Comparison of ENCODE assay signal across 26 mouse cellular contexts in the genomic region with DNA sequence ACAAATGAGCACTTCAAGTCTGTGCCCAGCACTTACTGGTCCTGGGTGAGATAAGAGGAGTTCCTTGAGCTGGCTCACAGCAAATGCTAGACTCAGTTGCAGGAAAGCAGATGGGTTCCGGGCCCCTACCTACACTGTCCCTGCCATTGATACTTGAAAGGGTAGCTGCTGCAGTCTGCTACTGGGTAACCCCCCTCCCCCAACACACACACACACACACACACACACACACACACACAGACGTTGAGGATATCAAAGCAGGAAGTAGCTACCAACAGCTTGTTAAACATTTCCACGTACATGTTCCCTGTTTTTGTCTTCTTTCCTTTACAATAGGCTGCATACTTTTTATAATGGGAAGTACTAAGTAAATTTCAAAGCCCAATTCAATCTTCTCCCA.
A peak's percentile ranks its signal among the peaks of the same experiment; 100 is the strongest.
DNase-seq lines count a peak whose midpoint lies in the region; ATAC-seq and TF ChIP-seq lines count a peak whose summit lies in the region.
"Had no signal": no experiment of that assay in that cellular context is flagged by ENCODE, and none has a peak within 500 bp of the region (broad histone marks: within the 10 kb centered on the region; RNA-seq: fewer than 3 reads in every experiment).

No protein-coding gene starts in this region.

- H3K79me2 ChIP-seq in CH12.LX (replicated peaks; ENCODE audit: control insufficient read depth, extremely low read depth, insufficient read depth, poor library complexity, severe bottlenecking), result no peaks in the 10 kb centered on the region

- no peaks in the 10 kb centered on the region for H3K27me3 ChIP-seq in CH12.LX (replicated peaks)
- H3K27me3 ChIP-seq in kidney, embryonic 14.5 days (ENCODE audit: control insufficient read depth, insufficient read depth, low read length), result no peaks in the 10 kb centered on the region
- H3K27me3 ChIP-seq in intestine, embryonic 16.5 days (replicated peaks; ENCODE audit: control insufficient read depth, insufficient read depth, low read length), result no peaks in the 10 kb centered on the region
- H3K27me3 ChIP-seq in liver, embryonic 12.5 days (replicated peaks), result no peaks in the 10 kb centered on the region
- H3K27me3 ChIP-seq: hindbrain, embryonic 15.5 days; limb, embryonic 15.5 days; neural tube, embryonic 15.5 days had no signal

- no peak for TF ChIP-seq RAD21 in CH12.LX (IDR thresholded peaks at IDR 0.05; ENCODE audit: low read depth, low read length)

- H3K4me2 ChIP-seq in CH12.LX (ENCODE audit: insufficient read depth, low read depth, poor library complexity, severe bottlenecking), result no peak overlapping the region
- no peak overlapping the region for H3K4me2 ChIP-seq in kidney, embryonic 14.5 days (replicated peaks; ENCODE audit: low read depth, low read length)
- no peak overlapping the region for H3K4me2 ChIP-seq in intestine, embryonic 16.5 days (ENCODE audit: low read depth, low read length)
- no peak overlapping the region for H3K4me2 ChIP-seq in liver, embryonic 12.5 days
- H3K4me2 ChIP-seq: heart, embryonic 11.5 days; hindbrain, embryonic 15.5 days; limb, embryonic 15.5 days; midbrain, embryonic 11.5 days; neural tube, embryonic 15.5 days had no signal

- ATAC-seq in inflammation-experienced regulatory T-cells, adult 6 months, result peak; percentile 52
- no peak for ATAC-seq in kidney, embryonic 14.5 days (ENCODE audit: low FRiP score, low TSS enrichment)
- no peak for ATAC-seq in intestine, embryonic 16.5 days
- no peak for ATAC-seq in liver, embryonic 12.5 days
- ATAC-seq: intestine, postnatal 0 days; liver, postnatal 0 days; lung, postnatal 0 days had no signal

- H3K4me3 ChIP-seq in CH12.LX (replicated peaks in 1 of 3; ENCODE audit: low read depth in 2 of 3, low read length in 2 of 3, poor library complexity in 1 of 3), result no peak overlapping the region
- no peak overlapping the region for H3K4me3 ChIP-seq in kidney, embryonic 14.5 days (ENCODE audit: low read length)
- no peak overlapping the region for H3K4me3 ChIP-seq in intestine, embryonic 16.5 days (ENCODE audit: low read length)
- no peak overlapping the region for H3K4me3 ChIP-seq in liver, embryonic 12.5 days
- H3K4me3 ChIP-seq: forebrain, embryonic 10.5 days; gastrocnemius, adult 2 months; hindbrain, embryonic 15.5 days; limb, embryonic 15.5 days; neural tube, embryonic 15.5 days had no signal

- TF ChIP-seq EP300 in CH12.LX (IDR thresholded peaks at IDR 0.05; ENCODE audit: low read length), result no peak

- no peaks in the 10 kb centered on the region for H3K36me3 ChIP-seq in CH12.LX (replicated peaks in 1 of 2; ENCODE audit: control insufficient read depth in 1 of 2, insufficient read depth in 1 of 2, low read length in 1 of 2)
- no peaks in the 10 kb centered on the region; the same call in 1 of the 2 replicates for H3K36me3 ChIP-seq in kidney, embryonic 14.5 days (ENCODE audit: control insufficient read depth, insufficient read depth, low read length)
- H3K36me3 ChIP-seq in intestine, embryonic 16.5 days (ENCODE audit: control insufficient read depth, insufficient read depth, low read length), result no peaks in the 10 kb centered on the region
- H3K36me3 ChIP-seq in liver, embryonic 12.5 days, result no peaks in the 10 kb centered on the region
- H3K36me3 ChIP-seq: forebrain, embryonic 10.5 days had no signal

- H3K27ac ChIP-seq in CH12.LX (ENCODE audit: insufficient read depth, low read depth), result no peak overlapping the region
- H3K27ac ChIP-seq in kidney, embryonic 14.5 days (ENCODE audit: low read depth, low read length), result no peak overlapping the region
- no peak overlapping the region for H3K27ac ChIP-seq in intestine, embryonic 16.5 days (ENCODE audit: low read length)
- H3K27ac ChIP-seq in liver, embryonic 12.5 days, result no peak overlapping the region
- H3K27ac ChIP-seq: forebrain, embryonic 10.5 days; gastrocnemius, adult 2 months; hindbrain, embryonic 15.5 days; limb, embryonic 15.5 days; macrophage; neural tube, embryonic 15.5 days had no signal

- DNase-seq in thymus, postnatal 0 days (ENCODE audit: low spot score), result peak; percentile 15
- DNase-seq in thymus, adult 18-20 months, result no peak
- DNase-seq in CH12.LX (ENCODE audit: extremely low read depth), result no peak
- peak; percentile 3 to 6 for DNase-seq in thymus, postnatal 36 days
- DNase-seq: adrenal gland, adult 2 months; cerebellum, adult 11 months; cerebellum, postnatal 10 days; gastrocnemius, adult 2 months; heart, adult 11 months; layer of hippocampus, adult 9-11 months; liver, postnatal 0 days; right cerebral cortex, postnatal 25 days; spleen, adult 18-20 months had no signal

- no peaks in the 10 kb centered on the region for H3K9me3 ChIP-seq in CH12.LX (replicated peaks; ENCODE audit: low read length)
- H3K9me3 ChIP-seq in kidney, embryonic 14.5 days (ENCODE audit: control insufficient read depth, low read length), result no peaks in the 10 kb centered on the region
- H3K9me3 ChIP-seq in intestine, embryonic 16.5 days (ENCODE audit: control insufficient read depth, low read length), result no peaks in the 10 kb centered on the region
- H3K9me3 ChIP-seq in liver, embryonic 12.5 days (replicated peaks), result no peaks in the 10 kb centered on the region
- H3K9me3 ChIP-seq: forebrain, embryonic 10.5 days; hindbrain, embryonic 15.5 days; limb, embryonic 15.5 days; neural tube, embryonic 15.5 days had no signal

- 66% methylated on average over 3 of the region's 3 CpGs for WGBS in kidney, embryonic 14.5 days
- WGBS in intestine, embryonic 16.5 days, result 47% methylated on average over 3 of the region's 3 CpGs
- WGBS in liver, embryonic 12.5 days (ENCODE audit: insufficient replicate concordance), result 38% methylated on average over 3 of the region's 3 CpGs

- no peak overlapping the region for H3K9ac ChIP-seq in CH12.LX (ENCODE audit: insufficient read depth, low read depth)
- no peak overlapping the region for H3K9ac ChIP-seq in kidney, embryonic 14.5 days (ENCODE audit: low read depth, low read length)
- no peak overlapping the region for H3K9ac ChIP-seq in intestine, embryonic 16.5 days (ENCODE audit: low read depth, low read length)
- H3K9ac ChIP-seq in liver, embryonic 12.5 days, result no peak overlapping the region
- H3K9ac ChIP-seq: hindbrain, embryonic 15.5 days; limb, embryonic 15.5 days; liver, postnatal 0 days; neural tube, embryonic 15.5 days had no signal

- dilution Hi-C loops in CH12.LX (cut with MboI; ENCODE audit: extremely low pct_ligation_motif_present, extremely low pct_unique_long_range_greater_than_20kb, low sequenced_read_pairs), result no loop called here

- TF ChIP-seq POLR2A in CH12.LX (IDR thresholded peaks at IDR 0.05; ENCODE audit: low read depth, low read length), result no peak

- in situ Hi-C loops in CH12.LX (cut with MboI; ENCODE audit: low pct_ligation_motif_present, low pct_unique_long_range_greater_than_20kb, low sequenced_read_pairs), result loop anchor here (10.0 kb wide), 1 partner anchor 453 kb away; no protein-coding TSS in a partner anchor

- H3K4me1 ChIP-seq in CH12.LX (ENCODE audit: control insufficient read depth in 1 of 2, insufficient read depth in 2 of 2), result peaks cover 0 to 26% of the 10 kb centered on the region in 2 experiments; a peak in 2 of 4 replicates
- no peaks in the 10 kb centered on the region for H3K4me1 ChIP-seq in kidney, embryonic 14.5 days (ENCODE audit: control insufficient read depth, insufficient read depth, low read length)
- no peaks in the 10 kb centered on the region for H3K4me1 ChIP-seq in intestine, embryonic 16.5 days (ENCODE audit: control insufficient read depth, insufficient read depth, low read length)
- peaks cover 7% of the 10 kb centered on the region; the same call in 1 of the 2 replicates for H3K4me1 ChIP-seq in liver, embryonic 12.5 days
- H3K4me1 ChIP-seq: forebrain, embryonic 10.5 days; hindbrain, embryonic 15.5 days; limb, embryonic 15.5 days; neural tube, embryonic 15.5 days had no signal

- TF ChIP-seq CTCF in CH12.LX (conservative IDR thresholded peaks at IDR 0.05 in 1 of 2, IDR thresholded peaks at IDR 0.05 in 1 of 2; ENCODE audit: low read depth in 2 of 2, low read length in 2 of 2), result no peak

TF ChIP-seq in CH12.LX, 34 proteins besides CTCF, POLR2A, EP300 and RAD21:
- TF ChIP-seq BHLHE40 (IDR thresholded peaks at IDR 0.05; ENCODE audit: low read depth, low read length) (no peak), NRF1 (IDR thresholded peaks at IDR 0.05; ENCODE audit: low read depth, low read length) (no peak), ZC3H11A (IDR thresholded peaks at IDR 0.05; ENCODE audit: low read depth, low read length) (no peak), ELF1 (IDR thresholded peaks at IDR 0.05; ENCODE audit: low read depth, low read length) (peak; percentile 25; the same call in 1 of the 2 replicates), JUND (conservative IDR thresholded peaks at IDR 0.05; ENCODE audit: low read depth, low read length) (no peak), NELFE (IDR thresholded peaks at IDR 0.05; ENCODE audit: low read depth, low read length) (no peak), CHD2 (IDR thresholded peaks at IDR 0.05; ENCODE audit: low read length) (peak; percentile 50; the same call in 1 of the 2 replicates)

Comparison
In these comparisons a context has a peak if more than half of its experiments do, and no peak if none do; other contexts are left out.
1. DNase-seq: peak in thymus, postnatal 0 days (single experiment) and thymus, postnatal 36 days (2 of 2); none in thymus, adult 18-20 months (0 of 2) and CH12.LX (single experiment).